Mouse (Mus musculus): ENCODE results near the gene Acot7.

GRCm38 (mm10) chr4:152219591-152219990 is 41.7 kb downstream of the Acot7 start:
- TF ChIP-seq POLR2A (IDR thresholded peaks at IDR 0.05; ENCODE audit: low read depth, low read length) (no peak), CTCF (IDR thresholded peaks at IDR 0.05; ENCODE audit: extremely low read depth, insufficient read depth, insufficient read length, insufficient replicate concordance) (no peak)
